Mouse (Mus musculus) ES-Bruce4 (cell line): ENCODE measurements around the gene Grm8.

Experiments
- CTCF ChIP-seq: IDR thresholded peaks from one replicate; pipeline ENCODE4 v1.8.1; 2011; ENCODE audit warnings: low read depth, low read length
- EP300 ChIP-seq: IDR thresholded peaks from 2 replicates; pipeline ENCODE4 v1.6.1; 2011; ENCODE audit warnings: low read depth, low read length; ENCODE audit not compliant: insufficient read depth

DNA sequence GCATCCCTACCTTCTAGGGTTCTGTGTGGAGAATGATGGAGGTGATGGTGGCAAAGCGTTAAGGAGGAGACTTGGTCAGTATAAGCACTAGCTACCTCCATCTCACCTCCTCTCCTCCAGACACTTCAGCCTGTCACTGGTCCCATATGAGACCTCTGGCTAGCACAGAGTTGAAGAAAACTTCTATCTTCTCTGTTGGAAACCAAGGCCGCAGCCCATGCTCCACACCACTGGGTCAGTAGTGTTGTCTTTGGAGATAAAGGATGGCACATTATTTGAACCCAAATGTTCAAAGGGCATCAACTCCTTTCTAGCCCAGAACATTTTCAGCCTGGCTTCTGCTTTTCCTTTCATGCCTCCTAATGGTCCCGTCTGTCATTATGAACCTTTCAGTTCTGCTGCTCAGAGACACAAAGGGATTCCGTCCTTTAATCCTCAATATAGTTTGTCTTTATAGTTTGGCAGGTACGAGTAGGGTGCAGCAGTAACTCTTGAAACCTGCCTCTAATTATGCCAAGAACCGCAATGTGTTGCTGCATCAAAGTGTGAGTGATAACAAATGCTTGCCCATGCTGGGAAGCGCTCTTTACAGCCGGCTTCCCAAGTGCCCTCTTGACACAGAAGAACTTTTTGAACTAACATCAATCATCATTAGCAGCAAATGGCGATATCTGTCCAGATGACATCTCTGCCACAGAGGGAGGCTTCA, 32.2 kb downstream of the Grm8 start:
- TF ChIP-seq EP300 (no peak), CTCF (no peak)
